Mouse (Mus musculus) lung, embryonic 14.5 days (tissue): ENCODE measurements around the gene Hoxb5. TPM values are rescaled to one million over a fixed set of nuclear protein-coding genes. Genes with fewer than 3 reads are reported as not detected.

Experiments used
- ATAC-seq: fragments of 200-750 bp; cut with Nextera tagmentation; 2 replicates; pipeline ENCODE4 v1.8.0; 2017; ENCODE audit warnings: mild to moderate bottlenecking, moderate TSS enrichment, moderate library complexity; ENCODE audit not compliant: insufficient read depth
- DNase-seq: peaks from one replicate; pipeline ENCODE4 v3.0.0-alpha.2; 2015
- H3K27ac ChIP-seq: fragments of 300-500 bp; sonication (generic); 2 replicates; pipeline ENCODE4 v1.5.1; 2014; ENCODE audit warnings: low read depth, mild to moderate bottlenecking, moderate library complexity
- H3K27me3 ChIP-seq: fragments of 300-500 bp; sonication (generic); 2 replicates; pipeline ENCODE4 v1.6.1; 2014; ENCODE audit warnings: low read length, control low read depth; ENCODE audit not compliant: insufficient read depth
- H3K36me3 ChIP-seq: fragments of 300-500 bp; sonication (generic); 2 replicates; pipeline ENCODE4 v1.6.1; 2014; ENCODE audit warnings: control low read depth; ENCODE audit not compliant: insufficient read depth
- H3K4me1 ChIP-seq: fragments of 300-500 bp; sonication (generic); 2 replicates; pipeline ENCODE4 v1.6.1; 2014; ENCODE audit warnings: antibody characterized with exemption, control low read depth; ENCODE audit not compliant: insufficient read depth
- H3K4me2 ChIP-seq: fragments of 300-500 bp; sonication (generic); 2 replicates; pipeline ENCODE4 v1.6.1; 2014; ENCODE audit warnings: mild to moderate bottlenecking
- H3K4me3 ChIP-seq: fragments of 300-500 bp; sonication (generic); 2 replicates; pipeline ENCODE4 v1.5.1; 2014; ENCODE audit warnings: low read depth, low read length
- H3K9ac ChIP-seq: fragments of 300-500 bp; sonication (generic); 2 replicates; pipeline ENCODE4 v1.6.1; 2014
- H3K9me3 ChIP-seq: fragments of 300-500 bp; sonication (generic); 2 replicates; pipeline ENCODE4 v1.6.1; 2016; ENCODE audit warnings: low read depth, low read length, control low read depth
- CTCF ChIP-seq: IDR thresholded peaks from 2 replicates; pipeline ENCODE4 v1.5.1; 2016; ENCODE audit warnings: antibody characterized with exemption, low read depth
- WGBS: fragments of 180-500 bp; shearing (Covaris S2); extraction: QIAGEN DNeasy Blood & Tissue Kit; methylation state at CpG from one replicate; pipeline ENCODE4 v1.1.7; 2014; 5-methylcytosine and 5-hydroxymethylcytosine counted together
- polyA plus RNA-seq: library from polyadenylated mRNA; unstranded; fragments of >200 nt; fragmentation: Nextera tagmentation; extraction: Ambion mirVana; gene quantifications from 2 replicates; pipeline ENCODE4 v1.2.1, GENCODE M21; 2014

The Hoxb5 gene
- polyA plus RNA-seq, 1 experiment from 2014 or later: 76.1 TPM

GRCm38 (mm10) chr11:96311520-96312417, 8.6 kb downstream of the Hoxb5 start:
- ATAC-seq (peak; percentile 81), DNase-seq (peak; percentile 95)
- no peaks in the 10 kb centered on the region for H3K36me3 ChIP-seq
- H3K4me3 ChIP-seq: peak overlapping the region; percentile 72
- H3K9me3 ChIP-seq: no peaks in the 10 kb centered on the region
- peak overlapping the region; percentile 100 for H3K27ac ChIP-seq
- 0 out of 2 replicates have a peak, but pooled peaks cover 2% of the 10 kb centered on the region for H3K4me1 ChIP-seq
- peak; percentile 87 for TF ChIP-seq CTCF
- peaks cover 45% of the 10 kb centered on the region for H3K27me3 ChIP-seq
- 1% methylated on average over 31 of the region's 31 CpGs for WGBS
- H3K4me2 ChIP-seq: peak overlapping the region; percentile 84
- peak overlapping the region; percentile 99 for H3K9ac ChIP-seq

- H3K27ac ChIP-seq: peak overlapping the region; percentile 100
- no peak for TF ChIP-seq CTCF
- H3K27me3 ChIP-seq: peaks cover 36% of the 10 kb centered on the region
- peak overlapping the region; percentile 72 for H3K4me3 ChIP-seq
- H3K4me2 ChIP-seq: peak overlapping the region; percentile 84
- no peaks in the 10 kb centered on the region for H3K36me3 ChIP-seq
- peak overlapping the region; percentile 99 for H3K9ac ChIP-seq
- 28% methylated on average over 2 of the region's 2 CpGs for WGBS
- DNase-seq: no peak
- H3K4me1 ChIP-seq: 0 out of 2 replicates have a peak, but pooled peaks cover 2% of the 10 kb centered on the region
- no peaks in the 10 kb centered on the region for H3K9me3 ChIP-seq
- no peak for ATAC-seq
Measured at GRCm38 (mm10) chr11:96313134-96313533, 10.0 kb downstream of the Hoxb5 start.

DNA sequence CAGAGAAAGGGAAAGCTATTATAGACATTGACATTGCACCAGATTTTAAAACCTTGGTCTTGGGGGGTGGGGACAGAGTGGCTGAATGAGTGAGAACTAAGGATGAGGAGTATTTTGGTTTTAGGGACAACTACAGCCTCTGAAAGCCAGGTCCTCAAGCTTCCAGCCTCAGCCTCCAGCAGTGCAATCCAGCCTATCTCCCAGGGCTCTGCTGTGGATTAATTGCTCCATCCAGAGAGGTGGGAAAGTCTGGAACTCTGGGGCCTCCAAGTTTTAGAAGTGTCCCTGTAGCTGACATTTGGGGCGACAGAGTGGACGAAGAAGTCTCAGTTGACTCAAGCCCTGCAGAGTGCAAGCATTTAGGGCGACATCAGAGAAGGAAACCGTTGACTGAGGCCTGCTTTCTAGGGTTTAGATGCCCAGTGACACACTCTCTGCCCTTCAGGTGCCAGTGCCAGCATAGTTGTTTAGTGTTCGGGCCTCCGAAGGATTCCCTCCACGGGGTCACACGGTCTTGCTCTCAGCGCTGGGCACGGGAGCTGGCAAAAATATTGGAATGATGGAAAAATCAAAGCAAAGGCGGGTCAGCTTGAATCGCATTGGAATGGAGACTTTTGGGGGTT, 10.8 kb downstream of the Hoxb5 start:
- H3K4me1 ChIP-seq: 0 out of 2 replicates have a peak, but pooled peaks cover 2% of the 10 kb centered on the region
- H3K27me3 ChIP-seq: peaks cover 31% of the 10 kb centered on the region
- H3K27ac ChIP-seq: peak overlapping the region; percentile 100
- no peak for ATAC-seq
- peak overlapping the region; percentile 84 for H3K4me2 ChIP-seq
- DNase-seq: peak; percentile 59
- no peaks in the 10 kb centered on the region for H3K36me3 ChIP-seq
- no peak for TF ChIP-seq CTCF
- WGBS: 10% methylated on average over 12 of the region's 12 CpGs
- H3K4me3 ChIP-seq: peak overlapping the region; percentile 72
- no peaks in the 10 kb centered on the region for H3K9me3 ChIP-seq
- H3K9ac ChIP-seq: peak overlapping the region; percentile 99

DNA sequence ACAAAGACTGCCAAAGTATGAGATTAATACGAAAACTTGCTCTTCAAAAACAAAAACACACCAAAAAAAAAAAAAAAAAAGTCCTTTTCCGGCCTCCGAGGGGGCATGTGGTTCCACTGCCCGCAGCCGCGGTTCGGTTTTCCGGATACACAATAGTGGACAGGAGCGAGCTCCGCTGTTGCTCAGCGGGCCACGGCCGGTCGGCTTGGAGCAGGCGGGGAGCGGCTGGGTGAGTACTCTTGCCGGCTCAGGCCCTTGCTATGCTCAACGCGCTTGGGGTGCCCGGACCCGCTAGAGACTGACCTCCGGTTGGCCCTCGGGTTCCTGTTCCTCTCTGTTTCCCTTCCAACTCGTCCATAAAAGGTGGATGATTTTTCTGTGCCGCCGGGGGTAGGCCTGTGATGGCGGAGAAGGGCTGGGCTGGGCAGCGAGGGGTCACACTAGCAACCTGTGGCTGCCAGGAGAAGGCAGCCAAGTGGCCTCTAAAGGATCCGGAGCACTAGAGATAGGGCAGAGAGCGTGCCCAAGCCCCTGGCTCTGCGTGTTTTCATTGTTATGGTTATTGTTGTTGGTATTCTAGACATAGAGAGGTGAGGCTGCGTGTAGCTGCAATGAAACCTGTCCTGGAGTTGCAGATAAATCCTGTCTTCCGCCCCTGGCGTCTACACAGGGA, 11.7 kb downstream of the Hoxb5 start:
- Histone ChIP-seq H3K4me3 (peak overlapping the region; percentile 72), H3K9me3 (no peaks in the 10 kb centered on the region), H3K4me1 (0 out of 2 replicates have a peak, but pooled peaks cover 2% of the 10 kb centered on the region), H3K9ac (peak overlapping the region; percentile 99), H3K36me3 (no peaks in the 10 kb centered on the region), H3K27ac (peak overlapping the region; percentile 100), H3K27me3 (peaks cover 37% of the 10 kb centered on the region), H3K4me2 (peak overlapping the region; percentile 84)
- DNase-seq (peak; percentile 79), ATAC-seq (no peak)
- no peak for TF ChIP-seq CTCF
- 1% methylated on average over 34 of the region's 34 CpGs for WGBS

DNA sequence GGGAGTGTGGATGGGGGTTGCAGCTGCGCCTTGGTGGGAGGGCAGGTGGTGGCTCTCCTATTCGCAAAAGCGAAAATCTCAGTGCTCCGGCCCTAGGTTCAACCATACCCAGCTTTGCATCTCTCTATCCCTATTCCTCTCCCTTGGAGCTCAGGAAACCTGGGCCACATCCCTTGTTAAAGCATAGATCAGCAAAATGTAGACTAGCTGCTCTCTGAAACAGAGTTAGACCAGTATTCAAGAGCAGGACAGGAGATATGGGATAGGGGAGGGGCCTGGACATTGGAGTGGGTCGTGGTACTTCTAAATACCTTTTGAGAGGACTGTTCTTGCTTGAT, 12.2 kb downstream of the Hoxb5 start:
- WGBS: 6% methylated on average over 5 of the region's 5 CpGs
- Histone ChIP-seq H3K9ac (peak overlapping the region; percentile 99), H3K36me3 (no peaks in the 10 kb centered on the region), H3K27me3 (peaks cover 39% of the 10 kb centered on the region), H3K4me1 (0 out of 2 replicates have a peak, but pooled peaks cover 2% of the 10 kb centered on the region), H3K4me3 (peak overlapping the region; percentile 72), H3K9me3 (no peaks in the 10 kb centered on the region), H3K27ac (peak overlapping the region; percentile 100), H3K4me2 (peak overlapping the region; percentile 84)
- ATAC-seq: no peak
- peak; percentile 63 for DNase-seq
- 0 out of 2 replicates have a peak, but pooled peaks have one; percentile 7 for TF ChIP-seq CTCF

GRCm38 (mm10) chr11:96316696-96317607, 13.8 kb downstream of the Hoxb5 start:
- Histone ChIP-seq H3K9me3 (no peaks in the 10 kb centered on the region), H3K4me2 (peak overlapping the region; percentile 84), H3K27me3 (peaks cover 25% of the 10 kb centered on the region), H3K4me1 (0 out of 2 replicates have a peak, but pooled peaks cover 2% of the 10 kb centered on the region), H3K27ac (peak overlapping the region; percentile 100), H3K9ac (peak overlapping the region; percentile 99), H3K36me3 (peaks cover 9% of the 10 kb centered on the region; the same call in 1 of the 2 replicates), H3K4me3 (peak overlapping the region; percentile 72)
- 9% methylated on average over 18 of the region's 18 CpGs for WGBS
- no peak for ATAC-seq
- peak; percentile 80 for DNase-seq
- no peak for TF ChIP-seq CTCF
